Mouse (Mus musculus) heart, postnatal 0 days (tissue): ENCODE measurements around the gene Sptbn4. TPM values are rescaled to one million over a fixed set of nuclear protein-coding genes. Genes with fewer than 3 reads are reported as not detected.

ENCODE experiments used
- ATAC-seq: fragments of 200-750 bp; cut with Nextera tagmentation; 2 replicates; pipeline ENCODE4 v1.8.0; 2017; ENCODE audit warnings: low read depth, moderate number of reproducible peaks, moderate library complexity; ENCODE audit not compliant: insufficient read depth
- DNase-seq: peaks from one replicate; pipeline ENCODE4 v3.0.0-alpha.2; 2016; ENCODE audit warnings: low spot score
- H3K27ac ChIP-seq: fragments of 300-500 bp; sonication (generic); 2 replicates; pipeline ENCODE4 v1.5.1; 2014; ENCODE audit warnings: low read depth, mild to moderate bottlenecking
- H3K27me3 ChIP-seq: fragments of 300-500 bp; sonication (generic); 2 replicates; pipeline ENCODE4 v1.6.1; 2014; ENCODE audit warnings: low read length, mixed read lengths; ENCODE audit not compliant: control insufficient read depth, insufficient read depth
- H3K36me3 ChIP-seq: fragments of 300-500 bp; sonication (generic); replicated peaks from 2 replicates; pipeline ENCODE4 v1.6.1; 2014; ENCODE audit warnings: low read length, mixed read lengths; ENCODE audit not compliant: control insufficient read depth, insufficient read depth
- H3K4me1 ChIP-seq: fragments of 300-500 bp; sonication (generic); 2 replicates; pipeline ENCODE4 v1.6.1; 2014; ENCODE audit warnings: antibody characterized with exemption; ENCODE audit not compliant: control insufficient read depth, insufficient read depth
- H3K4me2 ChIP-seq: fragments of 300-500 bp; sonication (generic); 2 replicates; pipeline ENCODE4 v1.6.1; 2014; ENCODE audit warnings: low read depth, mild to moderate bottlenecking, low read length, moderate library complexity
- H3K4me3 ChIP-seq: fragments of 300-500 bp; sonication (generic); 2 replicates; pipeline ENCODE4 v1.5.1; 2014; ENCODE audit warnings: low read depth, low read length
- H3K9ac ChIP-seq: fragments of 300-500 bp; sonication (generic); replicated peaks from 2 replicates; pipeline ENCODE4 v1.6.1; 2014; ENCODE audit warnings: low read depth, low read length, mixed read lengths
- H3K9me3 ChIP-seq: fragments of 300-500 bp; sonication (generic); replicated peaks from 2 replicates; pipeline ENCODE4 v1.6.1; 2016; ENCODE audit warnings: low read length; ENCODE audit not compliant: control insufficient read depth
- CTCF ChIP-seq: IDR thresholded peaks from 2 replicates; pipeline ENCODE4 v1.5.1; 2016; ENCODE audit warnings: antibody characterized with exemption, control low read depth, low read depth
- EP300 ChIP-seq: IDR thresholded peaks from 2 replicates; pipeline ENCODE4 v1.6.1; 2016; ENCODE audit warnings: antibody characterized with exemption, low read depth
- WGBS: fragments of 180-500 bp; shearing (Covaris S2); extraction: QIAGEN DNeasy Blood & Tissue Kit; methylation state at CpG from one replicate; pipeline ENCODE4 v1.1.7; 2014; 5-methylcytosine and 5-hydroxymethylcytosine counted together
- polyA plus RNA-seq: library from polyadenylated mRNA; unstranded; fragments of >200 nt; fragmentation: Nextera tagmentation; extraction: Ambion mirVana; gene quantifications from 2 replicates; pipeline ENCODE4 v1.2.1, GENCODE M21; 2015
- total RNA-seq: library from RNA; depleted of rRNA; stranded (reverse); fragments of >200 nt; gene quantifications from 2 replicates; pipeline ENCODE4 v1.2.3, GENCODE M21; 2014; ENCODE audit warnings: low replicate concordance

Sptbn4 gene
- total and polyA plus RNA-seq, 2 experiments from 2014 or later: 0.05 TPM; not detected in 1

DNA sequence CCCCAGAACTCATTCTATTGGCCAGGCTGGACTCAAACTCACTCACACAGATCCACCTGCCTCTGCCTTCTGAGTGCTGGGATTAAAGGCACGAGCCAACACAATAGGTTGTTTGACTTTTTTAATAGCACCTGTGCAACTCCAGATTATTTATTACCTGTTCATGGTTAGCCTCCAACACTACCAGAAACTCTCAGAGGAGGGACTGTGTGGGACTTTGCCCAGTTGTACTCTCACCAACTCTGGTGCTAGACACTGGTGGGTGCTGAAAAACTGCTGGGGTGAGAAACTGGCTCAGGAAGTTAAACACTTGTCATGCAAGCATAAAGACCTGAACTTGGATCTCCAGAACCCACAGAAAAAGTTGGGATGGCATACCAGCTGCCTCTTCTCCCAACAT lies 32.3 kb upstream of the Sptbn4 start:
- TF ChIP-seq CTCF: no peak
- TF ChIP-seq EP300: no peak
- H3K36me3 ChIP-seq: peaks cover 22% of the 10 kb centered on the region
- WGBS: 92% methylated on average over 1 of the region's 1 CpGs
- no peak overlapping the region for H3K9ac ChIP-seq
- no peak overlapping the region for H3K27ac ChIP-seq
- ATAC-seq (no peak), DNase-seq (no peak)
- no peak overlapping the region for H3K4me3 ChIP-seq
- no peak overlapping the region for H3K4me2 ChIP-seq
- no peaks in the 10 kb centered on the region for H3K9me3 ChIP-seq
- H3K27me3 ChIP-seq: no peaks in the 10 kb centered on the region
- H3K4me1 ChIP-seq: peaks cover 12% of the 10 kb centered on the region; the same call in 1 of the 2 replicates

GRCm38 (mm10) chr7:27478561-27478960 lies 31.1 kb upstream of the Sptbn4 start:
- no peak for DNase-seq
- H3K27me3 ChIP-seq: no peaks in the 10 kb centered on the region
- H3K36me3 ChIP-seq: peaks cover 22% of the 10 kb centered on the region
- no peak overlapping the region for H3K4me2 ChIP-seq
- H3K4me1 ChIP-seq: peaks cover 12% of the 10 kb centered on the region; the same call in 1 of the 2 replicates
- TF ChIP-seq EP300: no peak
- TF ChIP-seq CTCF: no peak
- no peak overlapping the region for H3K27ac ChIP-seq
- no peaks in the 10 kb centered on the region for H3K9me3 ChIP-seq
- no peak for ATAC-seq
- WGBS: 72% methylated on average over 7 of the region's 7 CpGs
- H3K4me3 ChIP-seq: no peak overlapping the region
- H3K9ac ChIP-seq: no peak overlapping the region

- H3K4me2 ChIP-seq: no peak overlapping the region
- no peaks in the 10 kb centered on the region for H3K9me3 ChIP-seq
- no peak overlapping the region for H3K9ac ChIP-seq
- H3K27ac ChIP-seq: peak overlapping the region; percentile 28
- H3K4me3 ChIP-seq: no peak overlapping the region
- H3K27me3 ChIP-seq: no peaks in the 10 kb centered on the region
- WGBS: 72% methylated on average over 14 of the region's 14 CpGs
- ATAC-seq (no peak), DNase-seq (no peak)
- H3K36me3 ChIP-seq: peaks cover 22% of the 10 kb centered on the region
- TF ChIP-seq EP300: no peak
- no peak for TF ChIP-seq CTCF
- peaks cover 12% of the 10 kb centered on the region; the same call in 1 of the 2 replicates for H3K4me1 ChIP-seq
Observed at GRCm38 (mm10) chr7:27476098-27476635, 28.7 kb upstream of the Sptbn4 start.

- H3K36me3 ChIP-seq: peaks cover 22% of the 10 kb centered on the region
- peak overlapping the region; percentile 28 for H3K27ac ChIP-seq
- no peaks in the 10 kb centered on the region for H3K27me3 ChIP-seq
- H3K4me1 ChIP-seq: peaks cover 12% of the 10 kb centered on the region; the same call in 1 of the 2 replicates
- no peak for TF ChIP-seq EP300
- no peak for TF ChIP-seq CTCF
- H3K4me2 ChIP-seq: no peak overlapping the region
- H3K4me3 ChIP-seq: no peak overlapping the region
- DNase-seq: no peak
- H3K9me3 ChIP-seq: no peaks in the 10 kb centered on the region
- ATAC-seq: no peak
- H3K9ac ChIP-seq: no peak overlapping the region
- WGBS: 87% methylated on average over 2 of the region's 2 CpGs
Observed at GRCm38 (mm10) chr7:27475596-27475995, 28.1 kb upstream of the Sptbn4 start.

GRCm38 (mm10) chr7:27474490-27474954 lies 27.0 kb upstream of the Sptbn4 start:
- WGBS: under 1% methylated on average over 23 of the region's 23 CpGs
- Histone ChIP-seq H3K4me2 (peak overlapping the region; percentile 82), H3K27ac (peak overlapping the region; percentile 86), H3K9me3 (no peaks in the 10 kb centered on the region), H3K36me3 (peaks cover 22% of the 10 kb centered on the region), H3K4me3 (peak overlapping the region; percentile 65), H3K9ac (peak overlapping the region; percentile 63), H3K27me3 (no peaks in the 10 kb centered on the region), H3K4me1 (peaks cover 12% of the 10 kb centered on the region; the same call in 1 of the 2 replicates)
- TF ChIP-seq EP300: peak; percentile 8; the same call in 1 of the 2 replicates
- peak; percentile 67 for TF ChIP-seq CTCF
- ATAC-seq (peak; percentile 90), DNase-seq (peak; percentile 99)
